ENCODE assay signal across 8 mouse cellular contexts in genomic region chr7:65317418-65317817, GRCm38 (mm10).
DNase-seq lines count a peak whose midpoint lies in the region; ATAC-seq lines count a peak whose summit lies in the region.

No protein-coding gene starts in this region.

- no peak for ATAC-seq in kidney, embryonic 16.5 days (ENCODE audit: low FRiP score, low TSS enrichment)
- ATAC-seq in midbrain, embryonic 15.5 days (replicated peaks): 0 out of 2 replicates have a peak, but pooled peaks have one; percentile 26

- H3K27me3 ChIP-seq in kidney, embryonic 16.5 days (ENCODE audit: insufficient read depth, low read length): no peaks in the 10 kb centered on the region
- H3K27me3 ChIP-seq in midbrain, embryonic 15.5 days (replicated peaks): no peaks in the 10 kb centered on the region

- no peaks in the 10 kb centered on the region for H3K4me1 ChIP-seq in kidney, embryonic 16.5 days (ENCODE audit: insufficient read depth, low read length)
- no peaks in the 10 kb centered on the region for H3K4me1 ChIP-seq in midbrain, embryonic 15.5 days

- H3K9ac ChIP-seq in kidney, embryonic 16.5 days (replicated peaks; ENCODE audit: low read length): no peak overlapping the region
- H3K9ac ChIP-seq in midbrain, embryonic 15.5 days: no peak overlapping the region

- H3K36me3 ChIP-seq in kidney, embryonic 16.5 days (ENCODE audit: insufficient read depth, low read length): peaks cover 50% of the 10 kb centered on the region
- H3K36me3 ChIP-seq in midbrain, embryonic 15.5 days (replicated peaks): peaks cover 14% of the 10 kb centered on the region

- DNase-seq in kidney, adult 11 months: peak; percentile 16
- peak; percentile 43 to 67 for DNase-seq in adrenal gland, adult 18-20 months (ENCODE audit: low spot score in 2 of 2)
- peak; percentile 62 to 64 for DNase-seq in cerebellum, postnatal 4 days (ENCODE audit: low spot score in 2 of 2)
- DNase-seq in heart, postnatal 10 days: peak; percentile 60 to 73
- DNase-seq in left cerebral cortex, postnatal 10 days (ENCODE audit: extremely low spot score in 1 of 2, low spot score in 2 of 2): peak; percentile 47 to 54
- DNase-seq in thymus, postnatal 0 days (ENCODE audit: low spot score): peak; percentile 37

- intact Hi-C loops in heart, postnatal 10 days (cut with DNase I): loop anchor here (1.0 to 5.0 kb wide), 3 partner anchors 202 to 325 kb away; partner anchors contain the start of gene Tarsl2
- intact Hi-C loops in left cerebral cortex, postnatal 10 days (cut with DNase I): loop anchor here (5.0 kb wide), 3 partner anchors 200 to 320 kb away; no protein-coding TSS in a partner anchor

- no peak overlapping the region for H3K4me2 ChIP-seq in kidney, embryonic 16.5 days (replicated peaks; ENCODE audit: low read depth, low read length)
- no peak overlapping the region for H3K4me2 ChIP-seq in midbrain, embryonic 15.5 days

- WGBS in kidney, embryonic 16.5 days: 35% methylated on average over 5 of the region's 5 CpGs
- WGBS in midbrain, embryonic 15.5 days: 36% methylated on average over 5 of the region's 5 CpGs

- no peak overlapping the region for H3K4me3 ChIP-seq in kidney, embryonic 16.5 days (ENCODE audit: low read length)
- no peak overlapping the region for H3K4me3 ChIP-seq in midbrain, embryonic 15.5 days

- no peaks in the 10 kb centered on the region for H3K9me3 ChIP-seq in kidney, embryonic 16.5 days (ENCODE audit: low read length)
- H3K9me3 ChIP-seq in midbrain, embryonic 15.5 days: no peaks in the 10 kb centered on the region

- no peak overlapping the region for H3K27ac ChIP-seq in kidney, embryonic 16.5 days (ENCODE audit: low read length)
- no peak overlapping the region for H3K27ac ChIP-seq in midbrain, embryonic 15.5 days

Comparison
In these comparisons a context has a peak if more than half of its experiments do, and no peak if none do; other contexts are left out.
1. DNase-seq: peak in every context shown above with its lines; median percentile 66 in heart, postnatal 10 days; 63 in cerebellum, postnatal 4 days; 55 in adrenal gland, adult 18-20 months; 50 in left cerebral cortex, postnatal 10 days; 37 in thymus, postnatal 0 days; 16 in kidney, adult 11 months.